Mouse (Mus musculus) heart, postnatal 0 days (tissue): ENCODE data around the gene Cog5.

Experiments
- CTCF ChIP-seq: IDR thresholded peaks from 2 replicates; pipeline ENCODE4 v1.5.1; 2016; ENCODE audit warnings: antibody characterized with exemption, control low read depth, low read depth
- EP300 ChIP-seq: IDR thresholded peaks from 2 replicates; pipeline ENCODE4 v1.6.1; 2016; ENCODE audit warnings: antibody characterized with exemption, low read depth

DNA sequence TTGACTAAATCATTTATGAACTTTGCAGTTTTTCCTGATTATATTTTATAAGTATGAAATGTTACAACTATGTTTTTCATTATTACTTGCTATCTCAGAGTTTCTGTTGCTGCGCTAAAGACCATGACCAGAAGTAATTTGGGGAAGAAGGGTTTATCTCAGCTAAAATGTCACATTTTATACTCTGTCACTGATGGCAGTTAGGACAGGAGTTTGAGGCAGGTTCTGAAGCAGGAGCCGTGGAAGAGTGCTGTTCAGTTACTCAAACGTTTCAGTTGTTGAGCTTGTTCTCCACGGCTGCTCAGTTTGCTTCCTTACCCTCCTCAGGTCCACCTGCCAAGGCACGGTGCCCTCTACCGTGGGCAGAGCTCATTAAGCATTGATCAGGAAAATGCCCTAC lies 11.3 kb downstream of the Cog5 start:
- no peak for TF ChIP-seq EP300
- TF ChIP-seq CTCF: no peak
